Mouse (Mus musculus) liver, embryonic 12.5 days (tissue): ENCODE data around the gene Klf5. TPM values are rescaled to one million over a fixed set of nuclear protein-coding genes. Genes with fewer than 3 reads are reported as not detected.

Source experiments
- ATAC-seq: fragments of 200-750 bp; cut with Nextera tagmentation; 2 replicates; pipeline ENCODE4 v1.8.0; 2017; ENCODE audit warnings: moderate number of reproducible peaks, mild to moderate bottlenecking, moderate library complexity
- H3K27ac ChIP-seq: fragments of 300-500 bp; sonication (generic); 2 replicates; pipeline ENCODE4 v1.5.1; 2016; ENCODE audit warnings: mild to moderate bottlenecking
- H3K27me3 ChIP-seq: fragments of 300-500 bp; sonication (generic); replicated peaks from 2 replicates; pipeline ENCODE4 v1.6.1; 2016; ENCODE audit warnings: mild to moderate bottlenecking, moderate library complexity
- H3K36me3 ChIP-seq: fragments of 300-500 bp; sonication (generic); 2 replicates; pipeline ENCODE4 v1.6.1; 2016; ENCODE audit warnings: mild to moderate bottlenecking, moderate library complexity
- H3K4me1 ChIP-seq: fragments of 300-500 bp; sonication (generic); 2 replicates; pipeline ENCODE4 v1.6.1; 2016
- H3K4me2 ChIP-seq: fragments of 300-500 bp; sonication (generic); 2 replicates; pipeline ENCODE4 v1.6.1; 2016; ENCODE audit warnings: mild to moderate bottlenecking, moderate library complexity
- H3K4me3 ChIP-seq: fragments of 300-500 bp; sonication (generic); 2 replicates; pipeline ENCODE4 v1.5.1; 2016; ENCODE audit warnings: mild to moderate bottlenecking, moderate library complexity
- H3K9ac ChIP-seq: fragments of 300-500 bp; sonication (generic); 2 replicates; pipeline ENCODE4 v1.6.1; 2016; ENCODE audit warnings: mild to moderate bottlenecking, moderate library complexity
- H3K9me3 ChIP-seq: fragments of 300-500 bp; sonication (generic); replicated peaks from 2 replicates; pipeline ENCODE4 v1.6.1; 2016; ENCODE audit warnings: mild to moderate bottlenecking, moderate library complexity
- WGBS: fragments of 180-500 bp; shearing (Covaris S2); methylation state at CpG from one replicate; pipeline ENCODE4 v1.1.7; 2016; ENCODE audit not compliant: insufficient replicate concordance; 5-methylcytosine and 5-hydroxymethylcytosine counted together
- polyA plus RNA-seq: library from polyadenylated mRNA; unstranded; fragments of >200 nt; fragmentation: Nextera tagmentation; extraction: Ambion mirVana; gene quantifications from 2 replicates; pipeline ENCODE4 v1.2.1, GENCODE M21; 2016

Klf5 gene
- polyA plus RNA-seq, 1 experiment from 2014 or later: 1.2 TPM

DNA sequence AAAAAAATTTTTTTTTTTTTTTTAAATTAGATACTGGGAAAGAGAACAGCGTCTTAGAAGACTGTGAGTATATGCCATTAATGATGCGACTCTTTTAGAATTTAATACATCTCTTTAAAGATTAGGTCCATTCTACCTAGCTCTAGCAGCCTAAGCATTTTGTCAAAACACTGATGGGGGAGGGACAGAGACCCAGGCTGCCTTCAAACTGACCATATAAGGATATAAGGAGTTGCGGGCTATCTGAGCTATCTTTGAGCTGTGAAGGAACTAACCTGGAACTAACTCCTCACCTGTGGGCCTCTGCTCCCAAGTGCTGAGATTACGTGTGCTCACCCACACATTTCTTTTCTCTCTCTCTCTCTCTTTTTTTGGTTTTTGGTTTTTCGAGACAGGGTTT, 6.3 kb upstream of the Klf5 start:
- Histone ChIP-seq H3K27me3 (peaks cover 19% of the 10 kb centered on the region), H3K4me1 (no peaks in the 10 kb centered on the region), H3K9me3 (no peaks in the 10 kb centered on the region), H3K27ac (no peak overlapping the region), H3K9ac (no peak overlapping the region), H3K4me3 (no peak overlapping the region), H3K36me3 (no peaks in the 10 kb centered on the region), H3K4me2 (no peak overlapping the region)
- ATAC-seq: no peak
- WGBS: 82% methylated on average over 5 of the region's 5 CpGs

DNA sequence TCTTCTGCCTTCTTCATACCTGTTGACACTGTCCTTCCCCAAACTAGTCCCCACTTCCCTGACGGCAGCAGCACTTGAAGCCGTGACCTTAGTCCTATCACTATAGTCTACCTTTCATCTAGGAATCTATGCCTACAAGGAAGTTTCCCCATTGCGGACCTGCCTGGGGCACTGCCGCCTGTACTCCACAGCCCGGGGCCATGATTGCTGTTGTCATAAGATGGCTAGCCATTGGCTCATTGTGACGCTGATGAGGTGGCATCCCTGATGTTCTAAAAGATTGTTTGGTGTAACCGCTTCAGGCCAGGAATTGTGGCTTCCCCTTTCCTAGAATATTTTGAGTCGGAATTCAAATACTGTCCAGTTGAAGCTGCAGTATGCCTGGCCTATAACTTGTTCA, 4.1 kb upstream of the Klf5 start:
- H3K36me3 ChIP-seq: no peaks in the 10 kb centered on the region
- H3K9ac ChIP-seq: no peak overlapping the region
- no peaks in the 10 kb centered on the region for H3K9me3 ChIP-seq
- no peak overlapping the region for H3K4me2 ChIP-seq
- ATAC-seq: no peak
- H3K4me1 ChIP-seq: peaks cover 16% of the 10 kb centered on the region
- no peak overlapping the region for H3K27ac ChIP-seq
- peaks cover 40% of the 10 kb centered on the region for H3K27me3 ChIP-seq
- WGBS: 75% methylated on average over 8 of the region's 8 CpGs
- no peak overlapping the region for H3K4me3 ChIP-seq

DNA sequence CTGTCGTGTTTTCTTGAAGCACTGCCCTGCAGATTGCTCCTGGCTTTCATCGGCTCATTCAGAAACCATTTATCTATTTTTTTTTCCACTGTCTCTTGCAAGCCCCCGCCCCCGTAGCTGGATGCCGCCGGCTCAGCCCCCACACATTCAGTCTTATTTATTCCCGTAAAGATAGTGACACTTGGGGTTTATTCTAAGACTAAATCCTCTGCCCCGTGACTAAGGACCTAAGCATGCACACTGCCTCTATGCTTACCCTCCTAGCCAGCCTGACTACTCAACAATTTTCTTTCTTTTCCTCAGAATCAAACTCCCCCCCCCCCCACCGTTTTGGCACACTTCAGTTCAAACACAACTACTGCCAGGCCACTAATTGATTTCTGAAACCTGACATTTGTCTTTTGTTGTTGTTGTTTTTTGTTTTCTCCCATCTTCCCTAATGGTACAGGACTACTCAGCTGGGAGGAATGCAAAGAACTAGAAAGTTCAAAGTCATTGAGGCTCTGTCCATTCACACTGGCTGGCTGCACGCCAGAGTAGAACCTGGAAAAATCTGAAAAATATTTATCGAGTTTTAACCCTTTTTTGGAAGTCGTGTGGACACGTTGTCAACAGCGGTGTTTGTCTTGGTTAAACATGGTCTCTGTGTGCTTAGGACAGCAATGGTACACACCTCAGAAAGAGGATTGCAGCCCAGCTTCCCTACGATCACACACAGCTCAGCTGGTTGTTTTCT, 2.7 kb upstream of the Klf5 start:
- Histone ChIP-seq H3K27me3 (peaks cover 54% of the 10 kb centered on the region), H3K4me3 (no peak overlapping the region), H3K4me2 (no peak overlapping the region), H3K27ac (no peak overlapping the region), H3K9ac (no peak overlapping the region), H3K9me3 (no peaks in the 10 kb centered on the region), H3K36me3 (no peaks in the 10 kb centered on the region), H3K4me1 (peaks cover 22% of the 10 kb centered on the region)
- WGBS: 45% methylated on average over 15 of the region's 15 CpGs
- no peak for ATAC-seq

DNA sequence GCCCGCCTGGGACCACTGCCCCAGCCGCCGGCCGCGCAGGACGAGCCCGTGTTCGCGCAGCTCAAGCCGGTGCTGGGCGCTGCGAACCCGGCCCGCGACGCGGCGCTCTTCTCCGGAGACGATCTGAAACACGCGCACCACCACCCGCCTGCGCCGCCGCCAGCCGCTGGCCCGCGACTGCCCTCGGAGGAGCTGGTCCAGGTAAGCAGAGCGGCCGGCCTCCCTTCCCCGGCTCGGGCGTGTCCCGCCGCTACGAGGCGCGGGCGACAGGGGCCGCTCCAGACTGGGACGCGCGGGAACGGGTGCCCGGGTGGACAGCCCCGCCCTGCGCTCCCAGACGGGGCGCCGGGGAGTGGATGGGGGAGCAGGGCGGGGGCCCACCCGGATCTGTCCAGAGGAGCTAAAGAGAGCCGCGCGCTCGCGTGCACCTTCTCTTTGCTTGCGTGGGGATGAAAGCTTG, 561 bp downstream of the Klf5 start:
- Histone ChIP-seq H3K9me3 (no peaks in the 10 kb centered on the region), H3K9ac (peak overlapping the region; percentile 72), H3K4me3 (peak overlapping the region; percentile 67), H3K36me3 (no peaks in the 10 kb centered on the region), H3K27ac (peak overlapping the region; percentile 23; the same call in 1 of the 2 replicates), H3K27me3 (peaks cover 66% of the 10 kb centered on the region), H3K4me1 (peaks cover 22% of the 10 kb centered on the region), H3K4me2 (peak overlapping the region; percentile 99)
- 3% methylated on average over 60 of the region's 60 CpGs for WGBS
- peak; percentile 49 for ATAC-seq

DNA sequence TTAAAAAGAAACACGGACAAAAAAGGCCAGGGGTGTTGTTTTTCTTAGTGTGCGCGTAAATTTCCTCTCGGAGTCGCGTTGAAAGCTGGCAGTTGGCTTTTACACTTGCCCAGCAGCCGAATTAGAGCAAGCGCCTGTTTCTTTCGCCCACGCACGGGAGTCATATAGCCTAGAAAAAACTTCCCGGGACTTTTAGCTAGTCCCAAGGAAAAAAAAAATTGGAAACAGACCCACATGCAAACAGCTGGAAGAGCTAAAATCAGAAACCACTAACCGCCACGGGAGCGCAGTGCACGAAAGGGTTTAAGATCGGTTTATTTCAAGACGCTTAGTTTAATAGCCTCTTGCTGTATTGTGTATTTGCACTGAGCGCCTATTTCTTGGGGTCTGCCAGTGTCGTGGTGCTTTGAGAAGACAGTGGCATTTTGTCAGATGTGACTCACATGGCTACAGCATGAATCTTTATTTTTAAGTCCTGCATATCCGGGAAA, 1.3 kb downstream of the Klf5 start:
- Histone ChIP-seq H3K9me3 (no peaks in the 10 kb centered on the region), H3K36me3 (no peaks in the 10 kb centered on the region), H3K4me3 (peak overlapping the region; percentile 67), H3K4me1 (peaks cover 22% of the 10 kb centered on the region), H3K4me2 (peak overlapping the region; percentile 99), H3K9ac (peak overlapping the region; percentile 72; the same call in 1 of the 2 replicates), H3K27ac (no peak overlapping the region), H3K27me3 (peaks cover 59% of the 10 kb centered on the region)
- no peak for ATAC-seq
- 10% methylated on average over 21 of the region's 21 CpGs for WGBS

DNA sequence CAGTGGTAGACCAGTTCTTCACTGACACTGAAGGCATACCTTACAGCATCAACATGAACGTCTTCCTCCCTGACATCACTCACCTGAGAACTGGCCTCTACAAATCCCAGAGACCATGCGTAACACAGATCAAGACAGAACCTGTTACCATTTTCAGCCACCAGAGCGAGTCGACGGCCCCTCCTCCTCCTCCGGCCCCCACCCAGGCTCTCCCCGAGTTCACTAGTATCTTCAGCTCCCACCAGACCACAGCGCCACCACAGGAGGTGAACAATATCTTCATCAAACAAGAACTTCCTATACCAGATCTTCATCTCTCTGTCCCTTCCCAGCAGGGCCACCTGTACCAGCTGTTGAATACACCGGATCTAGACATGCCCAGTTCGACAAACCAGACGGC, 3.0 kb downstream of the Klf5 start:
- Histone ChIP-seq H3K4me1 (peaks cover 25% of the 10 kb centered on the region), H3K4me3 (no peak overlapping the region), H3K27me3 (peaks cover 49% of the 10 kb centered on the region), H3K36me3 (no peaks in the 10 kb centered on the region), H3K27ac (no peak overlapping the region), H3K9ac (no peak overlapping the region), H3K4me2 (no peak overlapping the region), H3K9me3 (no peaks in the 10 kb centered on the region)
- WGBS: 49% methylated on average over 11 of the region's 11 CpGs
- ATAC-seq: no peak

DNA sequence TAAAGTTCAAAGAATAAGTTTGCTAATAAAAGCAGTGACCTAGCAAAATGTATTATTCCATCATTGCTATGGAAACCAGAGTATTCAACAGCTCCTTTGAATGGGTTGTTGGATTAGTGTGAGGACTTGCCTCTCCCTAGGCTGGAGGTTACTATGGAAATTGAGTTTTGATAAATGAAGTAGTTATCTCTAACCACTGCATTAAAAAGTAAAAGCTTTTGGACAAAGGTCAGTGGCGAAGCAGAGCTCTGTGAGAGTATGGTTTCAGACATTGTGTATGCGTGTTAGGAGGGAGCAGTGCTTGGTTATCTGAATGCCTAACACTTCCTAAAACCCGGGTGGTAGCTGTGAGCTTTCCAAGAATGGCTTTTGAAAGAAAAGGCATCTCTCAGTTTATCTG, 5.9 kb downstream of the Klf5 start:
- no peak overlapping the region for H3K4me3 ChIP-seq
- no peaks in the 10 kb centered on the region for H3K36me3 ChIP-seq
- WGBS: 51% methylated on average over 3 of the region's 3 CpGs
- H3K9me3 ChIP-seq: no peaks in the 10 kb centered on the region
- peaks cover 12% of the 10 kb centered on the region for H3K4me1 ChIP-seq
- no peak for ATAC-seq
- no peak overlapping the region for H3K9ac ChIP-seq
- H3K27ac ChIP-seq: no peak overlapping the region
- peaks cover 28% of the 10 kb centered on the region for H3K27me3 ChIP-seq
- H3K4me2 ChIP-seq: no peak overlapping the region

DNA sequence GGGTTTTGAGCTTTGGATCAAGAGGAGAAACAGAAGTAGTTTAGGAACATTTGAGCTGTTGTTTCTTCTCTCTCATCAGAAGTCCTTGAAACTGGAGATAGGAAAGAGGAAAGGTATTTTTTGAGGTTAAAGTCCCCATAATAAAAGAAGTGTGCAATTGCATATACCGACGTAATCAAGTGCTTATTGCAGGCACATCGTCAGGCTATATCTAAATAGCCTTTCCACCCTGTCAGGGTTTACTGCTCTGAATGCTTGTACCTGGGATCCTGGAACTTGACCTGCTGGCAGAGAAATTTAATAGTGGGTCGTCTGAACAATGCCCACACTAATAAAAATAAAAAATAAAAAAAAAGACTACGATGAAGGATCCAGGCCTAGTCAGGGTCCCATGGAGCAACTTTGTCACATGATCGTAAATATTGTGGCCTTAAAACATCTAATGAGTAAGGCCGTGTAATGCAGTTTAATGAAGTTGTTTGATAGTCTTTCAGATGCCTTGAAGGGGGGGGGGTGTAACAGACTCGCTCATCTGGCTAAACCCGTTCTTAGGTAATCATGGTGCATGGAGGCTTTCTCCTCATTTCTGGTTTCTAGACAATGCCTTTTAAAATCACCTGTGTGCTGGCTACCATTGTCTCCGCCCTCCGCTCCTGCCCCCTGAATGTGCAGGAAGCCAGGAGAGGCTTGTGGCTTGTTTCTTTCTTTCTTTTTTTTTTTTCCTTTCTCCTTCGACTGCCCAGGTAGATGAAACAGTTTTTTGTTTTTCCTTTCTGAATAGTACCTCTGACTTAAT, 6.7 kb downstream of the Klf5 start:
- H3K4me3 ChIP-seq: no peak overlapping the region
- H3K9ac ChIP-seq: no peak overlapping the region
- H3K27me3 ChIP-seq: peaks cover 20% of the 10 kb centered on the region
- WGBS: 83% methylated on average over 12 of the region's 12 CpGs
- ATAC-seq: no peak
- no peaks in the 10 kb centered on the region for H3K9me3 ChIP-seq
- H3K4me2 ChIP-seq: no peak overlapping the region
- H3K4me1 ChIP-seq: peaks cover 6% of the 10 kb centered on the region; the same call in 1 of the 2 replicates
- H3K36me3 ChIP-seq: no peaks in the 10 kb centered on the region
- H3K27ac ChIP-seq: no peak overlapping the region

DNA sequence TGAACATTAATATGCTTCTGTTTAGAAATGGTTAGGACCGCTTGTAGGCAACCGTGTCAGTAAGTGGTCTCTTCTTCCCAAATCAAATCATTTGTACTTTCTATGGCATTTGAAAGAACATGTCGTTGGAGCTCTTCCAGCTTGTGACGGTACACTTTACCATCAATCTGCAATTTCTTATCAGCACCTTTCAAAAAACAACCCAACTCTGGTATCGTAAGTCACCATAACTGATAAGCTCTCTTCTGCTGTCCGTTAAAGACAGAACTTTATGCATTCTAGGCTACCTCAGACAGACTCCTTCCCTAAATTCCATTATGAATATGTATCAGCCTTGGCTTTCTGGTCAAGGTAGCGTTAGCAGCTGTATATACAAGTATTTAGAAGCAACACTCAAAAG, 7.9 kb downstream of the Klf5 start:
- Histone ChIP-seq H3K9me3 (no peaks in the 10 kb centered on the region), H3K4me2 (no peak overlapping the region), H3K4me1 (peaks cover 6% of the 10 kb centered on the region; the same call in 1 of the 2 replicates), H3K27me3 (peaks cover 8% of the 10 kb centered on the region), H3K36me3 (no peaks in the 10 kb centered on the region), H3K4me3 (no peak overlapping the region), H3K9ac (no peak overlapping the region), H3K27ac (no peak overlapping the region)
- 43% methylated on average over 7 of the region's 7 CpGs for WGBS
- ATAC-seq: no peak

DNA sequence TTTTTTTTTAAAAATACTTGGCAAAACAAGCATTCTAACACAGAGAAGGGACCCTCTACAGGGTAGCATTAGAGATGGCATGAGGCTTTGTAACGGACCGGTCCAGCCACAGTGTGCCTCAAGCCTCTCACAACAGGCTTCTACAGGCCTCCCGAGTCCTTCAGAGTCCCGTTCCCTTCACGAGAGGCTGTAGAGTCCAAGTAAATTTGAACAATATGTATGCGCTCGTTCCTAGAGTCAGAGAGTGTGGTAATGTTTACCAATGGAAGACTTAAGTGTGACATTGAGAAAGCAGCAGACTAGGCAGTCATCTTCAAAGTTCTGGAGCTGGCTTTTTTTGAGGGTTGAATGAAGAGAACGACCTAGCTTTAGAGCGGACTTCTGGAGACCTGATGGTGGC, 11.1 kb downstream of the Klf5 start:
- WGBS: 81% methylated on average over 9 of the region's 9 CpGs
- ATAC-seq: no peak
- H3K9me3 ChIP-seq: no peaks in the 10 kb centered on the region
- H3K4me2 ChIP-seq: no peak overlapping the region
- H3K27ac ChIP-seq: no peak overlapping the region
- H3K9ac ChIP-seq: no peak overlapping the region
- H3K4me3 ChIP-seq: no peak overlapping the region
- peaks cover 6% of the 10 kb centered on the region; the same call in 1 of the 2 replicates for H3K4me1 ChIP-seq
- H3K27me3 ChIP-seq: no peaks in the 10 kb centered on the region
- H3K36me3 ChIP-seq: no peaks in the 10 kb centered on the region

DNA sequence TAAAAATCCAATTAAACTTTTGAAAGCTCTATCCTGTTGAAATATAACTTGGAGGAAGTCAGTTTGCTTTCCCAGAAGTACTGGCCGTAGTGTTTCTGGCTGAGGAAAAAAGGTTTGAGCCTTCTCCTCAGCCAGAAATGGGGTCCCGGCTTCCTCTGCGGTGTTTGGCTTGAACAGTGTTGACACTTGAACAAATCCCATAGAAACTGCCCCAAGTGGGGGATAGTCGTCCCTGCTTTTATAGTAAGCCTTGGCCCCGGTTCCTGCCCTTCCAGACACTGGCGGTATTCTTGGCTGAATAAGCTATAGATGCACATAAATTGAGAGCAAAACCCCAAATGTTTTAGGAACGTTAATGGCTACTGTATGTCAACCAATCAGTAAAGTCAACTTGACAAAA, 11.9 kb downstream of the Klf5 start:
- H3K4me2 ChIP-seq: no peak overlapping the region
- 76% methylated on average over 7 of the region's 7 CpGs for WGBS
- no peaks in the 10 kb centered on the region for H3K36me3 ChIP-seq
- H3K4me3 ChIP-seq: no peak overlapping the region
- H3K4me1 ChIP-seq: peaks cover 6% of the 10 kb centered on the region; the same call in 1 of the 2 replicates
- no peaks in the 10 kb centered on the region for H3K27me3 ChIP-seq
- H3K27ac ChIP-seq: no peak overlapping the region
- H3K9me3 ChIP-seq: no peaks in the 10 kb centered on the region
- no peak overlapping the region for H3K9ac ChIP-seq
- ATAC-seq: no peak

DNA sequence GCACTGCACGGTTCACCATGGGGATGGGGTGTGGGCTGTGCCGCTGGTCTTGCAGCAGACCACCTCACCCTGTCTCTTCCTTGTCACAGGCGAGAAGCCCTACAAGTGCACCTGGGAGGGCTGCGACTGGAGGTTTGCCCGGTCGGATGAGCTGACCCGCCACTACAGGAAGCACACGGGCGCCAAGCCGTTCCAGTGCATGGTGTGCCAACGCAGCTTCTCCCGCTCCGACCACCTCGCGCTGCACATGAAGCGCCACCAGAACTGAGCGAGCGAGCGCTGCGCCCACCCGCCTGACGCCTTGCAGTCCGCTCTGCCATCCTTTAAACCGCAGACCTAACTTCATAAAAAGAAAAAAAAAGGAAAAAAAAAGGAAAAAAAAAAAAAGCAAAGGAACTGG, 14.6 kb downstream of the Klf5 start:
- Histone ChIP-seq H3K27me3 (no peaks in the 10 kb centered on the region), H3K4me3 (no peak overlapping the region), H3K36me3 (no peaks in the 10 kb centered on the region), H3K9ac (no peak overlapping the region), H3K27ac (no peak overlapping the region), H3K4me2 (no peak overlapping the region), H3K4me1 (no peaks in the 10 kb centered on the region), H3K9me3 (no peaks in the 10 kb centered on the region)
- ATAC-seq: no peak
- WGBS: 76% methylated on average over 24 of the region's 24 CpGs
